10 mouse cellular contexts compared by ENCODE assay signal in the genomic region with DNA sequence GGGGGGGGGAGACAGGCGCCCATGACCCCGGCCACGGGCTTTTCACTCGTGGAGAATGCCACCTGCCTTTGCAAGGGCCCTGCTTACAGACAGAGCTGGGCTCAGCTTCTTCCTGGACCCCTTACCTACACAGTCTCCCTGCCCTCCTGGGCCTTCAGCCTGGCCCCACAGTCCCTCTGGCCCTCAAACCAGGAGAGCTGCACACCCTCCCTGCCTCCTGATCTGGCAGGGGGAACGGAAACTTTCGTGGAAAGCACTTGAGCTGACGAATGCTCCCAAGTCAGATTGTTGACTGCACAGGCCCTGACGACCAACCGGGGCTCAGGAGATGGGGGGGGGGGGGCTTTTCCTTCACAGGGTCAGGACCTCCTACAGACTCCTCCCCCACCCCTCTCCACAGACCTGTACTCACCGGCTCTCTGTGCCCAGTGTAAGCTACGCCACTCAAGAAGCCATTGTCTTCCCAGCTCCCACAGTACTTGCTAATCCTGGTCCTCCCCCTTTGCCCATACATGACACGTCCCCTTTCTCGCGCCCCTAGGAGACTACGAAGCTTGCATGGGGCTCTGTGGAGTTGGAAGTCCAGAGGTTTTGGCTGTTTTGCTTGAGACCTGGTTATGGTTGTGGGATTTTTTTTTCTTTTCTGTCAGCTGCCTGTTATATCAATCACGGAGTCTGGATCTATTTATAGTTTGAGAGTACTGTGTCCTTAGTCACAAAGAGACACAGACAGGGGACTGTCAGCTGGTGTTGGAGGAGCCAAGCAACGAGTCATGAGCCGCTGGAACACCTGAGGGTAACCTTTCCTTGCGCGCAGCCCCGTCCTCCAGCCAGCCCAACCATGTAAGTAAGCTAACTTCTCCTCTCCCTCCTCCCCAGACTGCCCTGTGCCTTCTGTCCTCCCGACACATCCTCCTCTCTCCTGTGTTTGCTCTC. TPM values are rescaled to one million over a fixed set of nuclear protein-coding genes. Genes with fewer than 3 reads are reported as not detected.
A peak's percentile ranks its signal among the peaks of the same experiment; 100 is the strongest.
DNase-seq lines count a peak whose midpoint lies in the region; ATAC-seq lines count a peak whose summit lies in the region.
"Had no signal": no experiment of that assay in that cellular context is flagged by ENCODE, and none has a peak within 500 bp of the region (broad histone marks: within the 10 kb centered on the region; RNA-seq: fewer than 3 reads in every experiment).

A gene (plus strand): TSS at position 422 of the 936 bp plus-strand sequence.

- peak within 1 kb of the TSS; percentile 59 for H3K4me2 ChIP-seq in heart, embryonic 15.5 days
- peak within 1 kb of the TSS; percentile 35 for H3K4me2 ChIP-seq in limb, embryonic 12.5 days
- H3K4me2 ChIP-seq: embryonic facial prominence, embryonic 12.5 days had no signal

- H3K4me1 ChIP-seq in heart, embryonic 15.5 days (replicated peaks), result peaks cover 31% of the 10 kb centered on the region
- peaks cover 61% of the 10 kb centered on the region for H3K4me1 ChIP-seq in limb, embryonic 12.5 days (replicated peaks)

- H3K9me3 ChIP-seq in heart, embryonic 15.5 days (replicated peaks), result no peaks in the 10 kb centered on the region
- no peaks in the 10 kb centered on the region for H3K9me3 ChIP-seq in limb, embryonic 12.5 days
- H3K9me3 ChIP-seq: embryonic facial prominence, embryonic 12.5 days had no signal

- intact Hi-C loops in left cerebral cortex, postnatal 10 days (cut with DNase I), result no loop called here

- ATAC-seq in heart, embryonic 15.5 days (replicated peaks; ENCODE audit: insufficient number of reproducible peaks, insufficient read depth, low FRiP score, low read depth), result peak; percentile 68
- ATAC-seq in limb, embryonic 12.5 days (ENCODE audit: insufficient number of reproducible peaks, insufficient read depth, low FRiP score, low TSS enrichment, low read depth), result 0 out of 2 replicates have a peak, but pooled peaks have one; percentile 27

- H3K27me3 ChIP-seq in heart, embryonic 15.5 days, result no peaks in the 10 kb centered on the region
- peaks cover 26% of the 10 kb centered on the region; the same call in 1 of the 2 replicates for H3K27me3 ChIP-seq in limb, embryonic 12.5 days
- H3K27me3 ChIP-seq: embryonic facial prominence, embryonic 12.5 days had no signal

- peak within 1 kb of the TSS; percentile 44 for H3K4me3 ChIP-seq in heart, embryonic 15.5 days
- no peak within 1 kb of the TSS for H3K4me3 ChIP-seq in limb, embryonic 12.5 days (replicated peaks)
- H3K4me3 ChIP-seq: embryonic facial prominence, embryonic 12.5 days; layer of hippocampus, adult 2 months had no signal

- peak within 1 kb of the TSS; percentile 36 for H3K9ac ChIP-seq in heart, embryonic 15.5 days
- no peak within 1 kb of the TSS for H3K9ac ChIP-seq in limb, embryonic 12.5 days (replicated peaks)
- H3K9ac ChIP-seq: embryonic facial prominence, embryonic 12.5 days had no signal

- peak within 1 kb of the TSS; percentile 80 for H3K27ac ChIP-seq in heart, embryonic 15.5 days
- H3K27ac ChIP-seq in limb, embryonic 12.5 days, result no peak within 1 kb of the TSS
- H3K27ac ChIP-seq: embryonic facial prominence, embryonic 12.5 days; layer of hippocampus, adult 2 months had no signal

- WGBS in heart, embryonic 15.5 days, result 15% methylated on average over 22 of the region's 22 CpGs
- 32% methylated on average over 22 of the region's 22 CpGs for WGBS in limb, embryonic 12.5 days

- H3K36me3 ChIP-seq in heart, embryonic 15.5 days, result no peaks in the 10 kb centered on the region
- no peaks in the 10 kb centered on the region for H3K36me3 ChIP-seq in limb, embryonic 12.5 days
- H3K36me3 ChIP-seq: embryonic facial prominence, embryonic 12.5 days had no signal

- peak; percentile 11 for DNase-seq in NIH3T3 (ENCODE audit: low read depth)
- peak; percentile 4 for DNase-seq in brain, adult 2 months (ENCODE audit: low read depth, low spot score)
- DNase-seq in cerebellum, adult 9-10 months, result no peak
- no peak for DNase-seq in left cerebral cortex, postnatal 10 days (ENCODE audit: extremely low spot score in 1 of 2, low spot score in 2 of 2)
- no peak for DNase-seq in adrenal gland, postnatal 25 days
- DNase-seq: thymus, postnatal 36 days had no signal

RNA-seq across cellular contexts. Expression of the gene that starts here (rescaled TPM):
- polyA plus RNA-seq in heart, embryonic 15.5 days (2015; fragmentation: Nextera tagmentation; extraction: Ambion mirVana), result 2.1 and 2.3 TPM in 2 replicates
- 0.73 and 0.74 TPM in 2 replicates for polyA plus RNA-seq in limb, embryonic 12.5 days (2016; fragmentation: Nextera tagmentation; extraction: Ambion mirVana)
- 1 to 10 TPM in 1 of 2 experiments, under 1 TPM in 1; 0.73 to 1.2 TPM for total RNA-seq in left cerebral cortex, postnatal 10 days (2021)
- total RNA-seq in adrenal gland, postnatal 25 days (2021), result 0.06 TPM in 1 of 2 replicates, not detected in the other

Comparison
In these comparisons a context has a peak if more than half of its experiments do, and no peak if none do; other contexts are left out.
1. Peak in ATAC-seq and H3K4me2 ChIP-seq in limb, embryonic 12.5 days; RNA of the gene not detected or under 1 TPM.
2. DNase-seq: peak in NIH3T3 (single experiment) and brain, adult 2 months (single experiment); none in cerebellum, adult 9-10 months (single experiment), left cerebral cortex, postnatal 10 days (0 of 2) and adrenal gland, postnatal 25 days (single experiment).